Mouse (Mus musculus) bone marrow, adult 2 months (tissue): ENCODE results near the gene Olfr314. TPM values are rescaled to one million over a fixed set of nuclear protein-coding genes. Genes with fewer than 3 reads are reported as not detected.

ENCODE experiments used
- H3K27ac ChIP-seq: fragments of 200-500 bp; 2 replicates; pipeline ENCODE4 v1.5.1; 2012; ENCODE audit warnings: low read depth, mild to moderate bottlenecking, control low read depth, inconsistent platforms, low read length; ENCODE audit not compliant: control insufficient read depth, poor library complexity, insufficient read depth
- H3K4me1 ChIP-seq: fragments of 200-500 bp; 2 replicates; pipeline ENCODE4 v1.6.1; 2011; ENCODE audit warnings: low read length; ENCODE audit not compliant: control insufficient read depth, insufficient read depth
- H3K4me3 ChIP-seq: fragments of 200-500 bp; replicated peaks from 2 replicates; pipeline ENCODE3; 2011; ENCODE audit warnings: mild to moderate bottlenecking, low read depth, low read length, control low read depth; ENCODE audit not compliant: control insufficient read depth
- CTCF ChIP-seq: fragments of 200-500 bp; IDR thresholded peaks from 2 replicates; pipeline ENCODE4 v1.5.1; 2011; ENCODE audit warnings: low read length, control low read depth; ENCODE audit not compliant: control insufficient read depth, insufficient read depth
- POLR2A ChIP-seq: fragments of 200-500 bp; IDR thresholded peaks from 2 replicates; pipeline ENCODE4 v1.6.1; 2011; ENCODE audit warnings: low read depth, mild to moderate bottlenecking, control low read depth, low read length, borderline replicate concordance; ENCODE audit not compliant: control insufficient read depth
- WGBS: fragments of 180-500 bp; shearing (Covaris S2); methylation state at CpG from one replicate; pipeline ENCODE4 v1.1.7; 2018; 5-methylcytosine and 5-hydroxymethylcytosine counted together
- polyA plus RNA-seq: library from polyadenylated mRNA; stranded (reverse); fragments of >200 nt; gene quantifications from 2 replicates; pipeline ENCODE4 v1.2.4, GENCODE M21; 2011; ENCODE audit warnings: low replicate concordance; ENCODE audit not compliant: missing spikeins, insufficient read depth, insufficient read length

Gene Olfr314
- polyA plus RNA-seq, 1 experiment: not detected

DNA sequence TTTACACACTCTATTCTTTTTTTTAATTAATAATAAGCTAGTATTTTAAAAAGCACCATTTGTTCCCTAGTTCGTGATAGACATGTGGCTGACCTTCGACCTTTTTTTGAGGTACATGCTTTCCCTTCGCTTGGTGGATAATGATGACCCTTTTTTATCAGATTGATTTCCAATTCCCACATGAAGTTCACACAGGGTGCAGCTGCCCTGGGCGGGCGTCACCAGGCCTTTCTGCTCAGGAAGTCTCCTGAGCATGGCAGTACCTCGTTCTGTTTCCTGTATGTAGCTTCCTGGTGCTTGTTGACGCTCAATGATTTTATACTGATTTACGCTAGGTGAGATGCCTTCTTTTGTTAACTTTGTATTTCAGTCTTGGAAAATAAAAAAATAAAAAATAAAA, 5.6 kb downstream of the Olfr314 start:
- no peak overlapping the region for H3K4me3 ChIP-seq
- TF ChIP-seq POLR2A: no peak
- TF ChIP-seq CTCF: no peak
- WGBS: 43% methylated on average over 8 of the region's 8 CpGs
- no peaks in the 10 kb centered on the region; the same call in 1 of the 2 replicates for H3K4me1 ChIP-seq
- no peak overlapping the region for H3K27ac ChIP-seq

DNA sequence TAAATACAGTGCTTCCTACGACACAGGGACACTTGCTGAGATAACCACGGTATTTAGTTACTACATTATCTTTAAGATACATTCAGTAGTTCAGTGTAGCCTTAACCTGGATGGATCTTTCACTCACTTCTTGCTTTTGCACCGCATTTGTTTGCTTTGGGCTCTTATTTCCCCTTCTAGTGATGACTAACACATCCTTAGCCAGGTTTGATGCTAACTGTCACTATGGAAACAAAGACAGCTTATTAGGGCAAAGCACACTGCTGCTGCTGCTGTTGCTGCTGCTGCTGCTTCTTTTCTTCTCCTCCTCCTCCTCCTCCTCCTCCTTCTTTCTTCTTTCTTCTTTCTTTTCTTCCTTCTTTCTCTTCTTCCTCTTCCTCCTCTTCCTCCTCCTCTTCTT, 6.8 kb downstream of the Olfr314 start:
- H3K4me1 ChIP-seq: no peaks in the 10 kb centered on the region; the same call in 1 of the 2 replicates
- no peak overlapping the region for H3K4me3 ChIP-seq
- H3K27ac ChIP-seq: no peak overlapping the region
- WGBS: 30% methylated on average over 3 of the region's 3 CpGs
- TF ChIP-seq CTCF: no peak

- Histone ChIP-seq H3K4me3 (no peak overlapping the region), H3K27ac (no peak overlapping the region), H3K4me1 (no peaks in the 10 kb centered on the region; the same call in 1 of the 2 replicates)
- TF ChIP-seq POLR2A (no peak), CTCF (no peak)
- 7% methylated on average over 2 of the region's 2 CpGs for WGBS
These were observed 7.3 kb downstream of the Olfr314 start for GRCm38 (mm10) chr11:58790053-58790452.

DNA sequence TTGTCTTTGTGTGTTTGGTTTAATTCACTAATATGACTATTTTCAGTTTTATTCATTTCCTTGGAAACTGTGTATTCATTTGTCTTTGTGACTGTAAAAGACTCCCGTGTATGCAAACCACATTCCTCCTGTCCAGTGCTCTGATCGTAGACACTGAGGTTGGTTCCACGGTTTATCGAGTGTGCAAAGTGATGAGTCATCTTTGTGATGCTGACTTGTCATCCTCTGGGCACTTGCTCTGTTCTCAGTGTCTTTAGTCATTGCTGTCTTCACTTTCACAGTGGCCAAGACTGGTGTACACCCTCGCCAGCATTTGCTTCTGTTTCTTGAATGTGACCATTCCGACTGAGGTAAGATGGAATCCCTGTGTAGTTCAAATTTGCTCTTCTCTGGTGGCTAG, 7.9 kb downstream of the Olfr314 start:
- TF ChIP-seq CTCF: no peak
- no peak for TF ChIP-seq POLR2A
- WGBS: 43% methylated on average over 6 of the region's 6 CpGs
- no peak overlapping the region for H3K4me3 ChIP-seq
- no peaks in the 10 kb centered on the region; the same call in 1 of the 2 replicates for H3K4me1 ChIP-seq
- no peak overlapping the region for H3K27ac ChIP-seq

DNA sequence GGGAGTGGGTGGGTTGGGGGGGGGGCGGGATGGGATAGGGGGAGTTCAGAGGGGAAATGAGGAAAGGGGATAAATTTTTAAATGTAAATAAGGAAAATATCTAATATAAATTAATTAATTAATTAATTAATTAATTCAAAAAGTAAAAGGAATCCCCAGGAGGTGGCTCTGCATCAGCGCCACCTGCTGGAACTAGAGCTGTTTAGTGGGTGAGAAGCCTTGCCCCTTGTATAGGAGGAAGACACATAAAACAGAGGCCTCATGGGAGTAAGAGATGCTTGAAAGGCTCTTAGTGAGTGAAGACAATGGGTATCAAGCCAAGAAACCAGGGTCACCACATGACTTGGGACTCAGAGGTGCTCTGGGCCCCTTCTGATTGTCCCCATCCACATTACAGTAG, 13.1 kb downstream of the Olfr314 start:
- H3K27ac ChIP-seq: no peak overlapping the region
- TF ChIP-seq CTCF (no peak), POLR2A (no peak)
- H3K4me1 ChIP-seq: no peaks in the 10 kb centered on the region
- no peak overlapping the region for H3K4me3 ChIP-seq
- WGBS: 62% methylated on average over 2 of the region's 2 CpGs

GRCm38 (mm10) chr11:58796850-58797249, 14.1 kb downstream of the Olfr314 start:
- Histone ChIP-seq H3K4me3 (no peak overlapping the region), H3K4me1 (no peaks in the 10 kb centered on the region), H3K27ac (no peak overlapping the region)
- TF ChIP-seq CTCF (no peak), POLR2A (no peak)
- 78% methylated on average over 7 of the region's 7 CpGs for WGBS

DNA sequence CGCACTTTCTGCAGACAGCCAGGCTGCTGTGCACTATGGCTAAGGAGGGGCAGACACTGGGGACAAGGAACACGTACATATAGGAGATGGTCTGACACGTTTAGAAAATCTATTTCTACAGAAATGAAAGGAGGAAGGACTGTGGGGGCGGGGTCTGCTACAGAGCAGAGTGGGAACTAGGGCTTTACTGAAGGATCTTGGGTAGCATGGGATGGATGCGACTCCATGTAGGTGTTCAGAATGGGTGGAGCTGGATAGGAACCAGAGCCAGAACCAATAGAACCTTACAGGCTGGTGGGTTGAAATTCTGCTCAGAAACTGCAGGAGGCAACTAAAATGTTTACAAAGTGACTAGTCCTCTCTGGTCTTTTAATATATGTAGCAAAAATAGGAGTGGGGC, 17.0 kb downstream of the Olfr314 start:
- Histone ChIP-seq H3K27ac (no peak overlapping the region), H3K4me1 (no peaks in the 10 kb centered on the region), H3K4me3 (no peak overlapping the region)
- WGBS: 47% methylated on average over 5 of the region's 5 CpGs
- TF ChIP-seq POLR2A (no peak), CTCF (no peak)

DNA sequence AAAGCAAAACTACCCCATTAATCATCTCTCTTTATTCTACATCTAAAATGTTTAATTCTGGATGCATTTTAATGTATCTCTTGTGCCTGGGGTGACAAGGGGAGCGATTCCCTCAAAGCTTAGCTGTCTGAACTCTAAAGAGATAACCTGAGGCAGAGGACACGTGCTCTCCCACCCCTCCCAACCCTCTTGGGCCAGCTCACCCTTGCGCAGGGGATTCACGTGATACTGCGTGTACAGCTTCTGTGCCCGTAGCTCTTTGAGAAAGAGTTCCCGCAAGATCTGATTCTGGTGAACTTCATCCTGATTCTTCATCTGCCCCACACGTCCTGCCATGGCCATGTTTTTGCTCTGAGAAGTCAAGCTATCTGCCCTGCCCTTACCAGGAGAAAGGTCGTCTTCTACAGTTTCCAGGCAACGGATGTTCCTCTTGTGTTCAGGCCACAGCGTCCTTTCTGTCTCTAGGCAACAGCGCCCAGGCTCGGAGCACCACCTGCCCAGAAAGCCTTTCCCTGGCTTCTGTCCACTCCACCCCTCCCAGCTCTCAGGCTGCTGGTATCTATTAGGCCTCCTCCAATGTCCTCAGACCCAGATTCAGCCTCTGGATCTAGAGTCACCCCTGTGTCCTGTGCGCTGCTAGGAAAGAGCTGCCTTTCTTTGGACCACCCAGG, 18.9 kb downstream of the Olfr314 start, which contains the start of gene Fam183b:
Gene Fam183b (minus strand): TSS at position 403 of the 671 bp plus-strand sequence.
- TF ChIP-seq CTCF: no peak
- TF ChIP-seq POLR2A: no peak
- Histone ChIP-seq H3K4me3 (no peak within 1 kb of the TSS), H3K4me1 (no peaks in the 10 kb centered on the region), H3K27ac (no peak within 1 kb of the TSS)
- WGBS: 39% methylated on average over 14 of the region's 14 CpGs

DNA sequence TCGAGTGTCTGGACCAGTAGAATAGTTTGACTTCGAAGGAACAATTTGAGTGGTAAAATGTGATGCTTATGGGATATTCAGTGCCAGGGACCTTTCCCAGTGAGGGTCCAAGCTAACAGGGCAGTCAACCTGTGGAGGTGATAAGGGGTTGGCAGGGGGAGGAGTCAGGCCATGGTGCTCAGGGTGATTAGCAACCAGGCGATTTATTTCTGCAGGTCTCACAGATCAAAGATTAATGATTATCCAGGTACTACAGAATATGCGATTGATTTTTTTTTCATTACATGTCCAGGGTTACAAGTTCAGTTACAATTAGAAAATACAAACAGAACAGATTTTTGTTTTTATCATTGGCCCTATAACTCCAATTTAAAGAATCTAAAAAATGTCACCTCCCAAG, 21.1 kb downstream of the Olfr314 start:
- no peaks in the 10 kb centered on the region for H3K4me1 ChIP-seq
- TF ChIP-seq CTCF (no peak), POLR2A (no peak)
- H3K27ac ChIP-seq: no peak overlapping the region
- 76% methylated on average over 4 of the region's 4 CpGs for WGBS
- no peak overlapping the region for H3K4me3 ChIP-seq
